Mouse (Mus musculus) lung, adult 2 months (tissue): ENCODE measurements around the gene Slamf8. TPM values are rescaled to one million over a fixed set of nuclear protein-coding genes. Genes with fewer than 3 reads are reported as not detected.
A peak's percentile ranks its signal among the peaks of the same experiment; 100 is the strongest.

ENCODE experiments used
- DNase-seq: peaks from one replicate; pipeline ENCODE4 v3.0.0; 2022
- H3K4me1 ChIP-seq: fragments of 200-500 bp; 2 replicates; pipeline ENCODE4 v1.6.1; 2011; ENCODE audit warnings: low read length; ENCODE audit not compliant: control insufficient read depth, insufficient read depth
- H3K4me3 ChIP-seq: fragments of 200-500 bp; replicated peaks from 2 replicates; pipeline ENCODE3; 2011; ENCODE audit warnings: low read depth, mild to moderate bottlenecking, control low read depth, low read length; ENCODE audit errors: extremely low read depth
- CTCF ChIP-seq: fragments of 200-500 bp; IDR thresholded peaks from 2 replicates; pipeline ENCODE4 v1.5.1; 2011; ENCODE audit warnings: mild to moderate bottlenecking, low read length, control low read depth; ENCODE audit not compliant: insufficient read depth
- POLR2A ChIP-seq: fragments of 200-500 bp; IDR thresholded peaks from 2 replicates; pipeline ENCODE4 v1.6.1; 2011; ENCODE audit warnings: low read depth, mild to moderate bottlenecking, control low read depth, low read length, borderline replicate concordance; ENCODE audit errors: extremely low read depth
- WGBS: fragments of 180-500 bp; shearing (Covaris S2); methylation state at CpG from one replicate; pipeline ENCODE4 v1.1.7; 2018; 5-methylcytosine and 5-hydroxymethylcytosine counted together
- polyA plus RNA-seq: library from polyadenylated mRNA; depleted of rRNA; stranded (reverse); fragments of >200 nt; gene quantifications from 2 replicates; pipeline ENCODE4 v1.2.3, GENCODE M21; 2012

The Slamf8 gene
- polyA plus RNA-seq, 1 experiment, result 2.0 TPM

DNA sequence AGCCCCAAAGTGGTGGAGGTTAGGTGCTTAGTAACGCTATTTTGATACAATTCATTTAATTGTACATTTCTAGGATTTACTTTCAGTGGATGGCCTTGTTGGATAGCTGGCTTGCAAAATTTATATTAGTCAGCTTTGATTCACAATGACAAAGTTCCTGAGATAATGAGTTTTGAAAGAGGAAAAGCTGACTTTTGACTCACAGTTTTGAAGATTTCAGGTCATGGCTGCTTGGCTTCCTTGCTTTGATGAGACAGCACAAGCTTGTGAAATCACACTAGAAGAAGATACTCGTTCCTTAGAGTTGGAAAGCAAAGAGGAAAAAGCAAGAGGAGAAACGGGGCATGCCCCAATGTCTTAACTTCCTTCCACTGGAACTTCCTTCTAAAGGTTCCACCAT lies 24.2 kb downstream of the Slamf8 start:
- TF ChIP-seq POLR2A (no peak), CTCF (no peak)
- Histone ChIP-seq H3K4me1 (peaks cover 6% of the 10 kb centered on the region), H3K4me3 (no peak overlapping the region)
- 52% methylated on average over 3 of the region's 3 CpGs for WGBS
- DNase-seq, result no peak

DNA sequence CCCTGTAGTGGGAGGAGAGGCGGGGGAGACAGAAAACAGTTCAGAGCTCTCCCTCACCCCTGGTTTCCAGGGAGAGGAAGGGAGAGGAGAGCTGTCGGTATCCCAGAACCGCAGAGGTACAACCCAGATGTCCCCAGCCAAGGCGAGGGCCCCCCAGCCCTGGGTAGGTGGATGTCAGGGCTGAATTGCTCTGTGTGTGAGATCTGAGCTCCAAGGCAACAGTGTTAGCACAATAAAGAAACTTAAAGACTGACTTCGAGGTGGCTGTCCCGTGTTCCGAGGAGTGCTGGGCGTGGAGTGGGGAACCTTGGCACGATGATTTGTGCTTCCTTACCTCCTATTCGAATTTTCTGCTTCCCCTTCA lies 26.9 kb downstream of the Slamf8 start:
- 8% methylated on average over 10 of the region's 10 CpGs for WGBS

GRCm38 (mm10) chr1:172562641-172563464 lies 27.5 kb downstream of the Slamf8 start:
- DNase-seq, result peak; percentile 81
- peaks cover 8% of the 10 kb centered on the region for H3K4me1 ChIP-seq
- TF ChIP-seq POLR2A (no peak; the same call in 1 of the 2 replicates), CTCF (peak; percentile 56)
- under 1% methylated on average over 66 of the region's 66 CpGs for WGBS
- peak overlapping the region; percentile 70 for H3K4me3 ChIP-seq

More for the DNA sequence above, 26.9 kb downstream of the Slamf8 start:
- Histone ChIP-seq H3K4me3 (peak overlapping the region; percentile 70), H3K4me1 (peaks cover 8% of the 10 kb centered on the region)
- no peak for DNase-seq
- TF ChIP-seq POLR2A, result no peak
- TF ChIP-seq CTCF, result no peak

GRCm38 (mm10) chr1:172555638-172556037 lies 34.7 kb downstream of the Slamf8 start, which contains the start of gene Vsig8:
TSS of gene Vsig8 (plus strand) at chr1:172555938.
- Histone ChIP-seq H3K4me1 (peaks cover 6% of the 10 kb centered on the region; the same call in 1 of the 2 replicates), H3K4me3 (no peak within 1 kb of the TSS)
- 75% methylated on average over 11 of the region's 11 CpGs for WGBS
- TF ChIP-seq CTCF (no peak), POLR2A (no peak)
- no peak for DNase-seq

DNA sequence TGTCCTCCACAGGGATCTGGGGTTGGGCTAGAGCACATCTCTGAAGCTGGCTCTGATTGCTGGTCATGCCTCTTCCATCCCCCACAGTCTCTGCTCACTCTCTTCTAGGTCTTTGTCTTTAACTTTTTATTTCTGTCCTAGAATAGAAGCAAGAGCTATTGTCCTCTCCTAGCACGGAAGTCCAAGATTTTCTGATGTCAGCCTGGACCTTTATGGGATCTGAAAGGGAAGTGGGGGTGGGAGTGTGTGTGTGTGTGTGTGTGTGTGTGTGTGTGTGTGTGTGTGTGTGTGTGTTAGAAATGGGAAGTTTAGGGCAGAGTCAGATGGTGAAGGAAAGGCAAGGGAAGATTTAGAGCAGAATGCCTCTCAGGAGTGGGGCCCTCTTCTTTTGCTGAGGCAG lies 37.7 kb downstream of the Slamf8 start:
- TF ChIP-seq CTCF (no peak), POLR2A (no peak)
- DNase-seq, result no peak
- Histone ChIP-seq H3K4me1 (peaks cover 4% of the 10 kb centered on the region; the same call in 1 of the 2 replicates), H3K4me3 (no peak overlapping the region)
- WGBS, result 65% methylated on average over 1 of the region's 1 CpGs

DNA sequence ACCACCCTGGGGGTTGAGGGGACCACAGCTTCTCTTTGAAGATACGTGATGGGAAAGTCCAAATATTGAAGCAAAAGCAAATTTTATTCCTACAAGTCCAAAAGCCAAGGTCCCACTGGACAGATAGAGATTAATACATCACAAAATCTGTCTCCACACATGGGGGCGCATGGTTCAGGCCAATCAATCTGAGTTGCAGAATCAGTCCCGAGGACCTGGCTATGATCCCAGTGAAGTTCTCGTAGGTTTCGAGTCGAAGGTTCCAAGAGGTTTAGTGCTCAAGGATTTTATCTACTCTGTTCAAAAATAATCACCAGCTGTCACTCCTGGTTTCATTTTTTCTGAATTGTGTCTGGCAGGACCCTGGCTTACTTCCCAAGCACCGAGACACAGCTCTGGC lies 39.4 kb downstream of the Slamf8 start:
- TF ChIP-seq POLR2A (no peak), CTCF (no peak)
- H3K4me1 ChIP-seq, result peaks cover 4% of the 10 kb centered on the region; the same call in 1 of the 2 replicates
- H3K4me3 ChIP-seq, result no peak overlapping the region
- WGBS, result 17% methylated on average over 7 of the region's 7 CpGs
- no peak for DNase-seq

DNA sequence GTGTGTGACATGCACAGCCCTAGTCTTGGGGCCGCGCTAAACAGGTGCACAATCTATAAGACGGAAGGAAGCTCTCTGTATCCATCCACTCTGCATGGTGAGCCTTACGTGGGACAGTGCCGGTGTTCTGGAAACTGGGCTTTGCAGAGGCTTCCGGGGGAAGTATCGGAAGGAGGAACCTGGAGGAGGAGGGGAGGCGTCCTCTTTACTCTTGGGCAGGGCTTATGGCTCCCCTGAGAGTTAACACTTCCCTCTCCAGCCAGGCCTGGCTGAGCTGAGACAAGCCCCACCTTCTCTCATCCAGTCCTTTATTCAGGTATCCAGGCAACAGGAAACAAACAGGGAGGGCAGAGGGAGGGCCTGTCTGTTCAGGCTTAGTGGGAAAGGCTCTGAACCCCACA lies 39.8 kb downstream of the Slamf8 start:
- peak overlapping the region; percentile 86 for H3K4me3 ChIP-seq
- under 1% methylated on average over 8 of the region's 8 CpGs for WGBS
- DNase-seq, result peak; percentile 60
- peaks cover 4% of the 10 kb centered on the region; the same call in 1 of the 2 replicates for H3K4me1 ChIP-seq
- TF ChIP-seq POLR2A (peak; percentile 23; the same call in 1 of the 2 replicates), CTCF (no peak)

DNA sequence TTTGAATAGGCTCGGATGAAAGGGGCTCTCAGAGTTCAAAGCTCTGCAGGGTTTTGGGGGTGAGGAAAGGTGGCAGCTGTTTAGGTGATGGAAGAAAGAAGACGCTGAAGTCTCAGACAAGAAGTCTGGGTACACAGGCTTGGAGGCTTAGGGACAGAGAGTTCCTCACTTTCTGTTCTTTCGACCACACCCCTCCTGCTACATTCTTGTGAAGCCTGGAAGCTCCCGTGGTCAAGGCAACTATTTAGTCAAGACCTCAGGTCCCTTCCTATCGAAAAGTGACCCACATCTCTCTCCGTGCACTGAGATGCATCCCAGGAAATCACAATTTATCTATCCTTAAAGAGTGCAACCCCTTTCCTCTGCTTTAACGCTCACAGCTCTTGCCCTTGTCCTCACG lies 40.7 kb downstream of the Slamf8 start:
- TF ChIP-seq POLR2A, result no peak
- no peak for TF ChIP-seq CTCF
- DNase-seq, result peak; percentile 13
- WGBS, result 14% methylated on average over 8 of the region's 8 CpGs
- Histone ChIP-seq H3K4me1 (peaks cover 4% of the 10 kb centered on the region; the same call in 1 of the 2 replicates), H3K4me3 (peak overlapping the region; percentile 86)

GRCm38 (mm10) chr1:172549314-172549713 lies 41.1 kb downstream of the Slamf8 start:
- TF ChIP-seq CTCF (no peak), POLR2A (no peak)
- H3K4me3 ChIP-seq, result no peak overlapping the region
- 46% methylated on average over 2 of the region's 2 CpGs for WGBS
- H3K4me1 ChIP-seq, result peaks cover 4% of the 10 kb centered on the region; the same call in 1 of the 2 replicates
- DNase-seq, result no peak

DNA sequence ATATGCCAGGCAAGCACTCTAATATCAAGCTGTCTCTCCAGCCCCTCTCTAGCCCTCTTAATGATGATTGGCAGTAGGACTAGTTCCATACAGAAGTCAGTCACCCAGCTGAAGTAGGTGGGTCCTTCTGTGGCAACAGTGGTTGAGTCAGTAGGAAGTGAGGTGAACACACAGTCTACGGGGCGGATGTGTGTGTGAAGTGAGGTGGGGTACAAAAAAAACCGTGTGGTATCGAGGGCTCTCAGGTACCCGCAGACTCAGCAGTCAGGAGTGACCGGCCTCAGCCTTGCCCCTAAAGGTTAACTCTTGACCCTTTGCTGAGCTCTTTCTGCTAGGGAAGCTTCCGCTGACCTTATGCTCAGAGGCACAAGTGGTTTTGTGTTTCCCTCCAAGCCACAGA lies 41.9 kb downstream of the Slamf8 start:
- peaks cover 4% of the 10 kb centered on the region; the same call in 1 of the 2 replicates for H3K4me1 ChIP-seq
- peak; percentile 9 for DNase-seq
- 44% methylated on average over 7 of the region's 7 CpGs for WGBS
- H3K4me3 ChIP-seq, result no peak overlapping the region
- no peak for TF ChIP-seq CTCF
- TF ChIP-seq POLR2A, result no peak
